Mouse (Mus musculus): ENCODE measurements around the gene Kif5c.

Kif5c gene

DNA sequence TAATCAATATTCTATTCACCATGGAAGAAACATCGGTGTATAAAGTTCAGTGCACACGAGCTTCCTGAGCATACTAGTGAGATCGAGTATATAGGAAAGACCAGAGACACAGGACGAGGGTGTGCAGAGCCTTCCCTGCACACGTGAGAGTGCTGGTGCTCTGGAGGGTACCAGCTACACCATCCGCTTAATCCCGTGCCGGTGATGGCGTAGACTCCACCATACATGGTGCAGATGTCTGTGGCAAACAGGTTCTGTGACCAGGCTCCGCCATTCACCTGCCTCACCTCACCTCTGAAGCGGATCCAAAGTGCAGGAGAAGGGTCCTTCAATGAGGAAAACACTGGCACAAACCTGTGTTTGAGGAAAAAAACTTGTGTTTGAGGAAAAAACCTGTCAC, 107.6 kb downstream of the Kif5c start:
- DNase-seq, result no peak

DNA sequence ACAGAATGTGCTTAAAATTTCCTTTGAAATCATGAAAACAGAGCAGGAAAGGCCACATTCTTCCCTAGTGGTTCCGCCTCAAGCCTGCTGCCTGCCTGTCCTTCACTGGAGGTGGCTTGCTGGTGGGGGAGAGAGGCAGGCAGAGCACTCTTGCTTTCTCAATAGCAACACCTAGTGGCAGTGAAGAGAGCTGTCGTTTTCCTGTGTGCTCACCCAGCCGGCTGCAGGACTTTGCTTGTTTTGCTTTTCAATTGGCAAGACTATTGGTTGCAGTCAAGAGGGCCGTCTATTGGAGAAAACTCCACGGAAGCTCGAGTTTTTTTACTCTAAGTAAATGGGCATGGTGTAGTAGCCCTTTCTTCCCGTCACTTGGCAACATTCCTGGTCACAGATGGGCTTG, 108.1 kb downstream of the Kif5c start:
- peak; percentile 38 to 49 for DNase-seq

DNA sequence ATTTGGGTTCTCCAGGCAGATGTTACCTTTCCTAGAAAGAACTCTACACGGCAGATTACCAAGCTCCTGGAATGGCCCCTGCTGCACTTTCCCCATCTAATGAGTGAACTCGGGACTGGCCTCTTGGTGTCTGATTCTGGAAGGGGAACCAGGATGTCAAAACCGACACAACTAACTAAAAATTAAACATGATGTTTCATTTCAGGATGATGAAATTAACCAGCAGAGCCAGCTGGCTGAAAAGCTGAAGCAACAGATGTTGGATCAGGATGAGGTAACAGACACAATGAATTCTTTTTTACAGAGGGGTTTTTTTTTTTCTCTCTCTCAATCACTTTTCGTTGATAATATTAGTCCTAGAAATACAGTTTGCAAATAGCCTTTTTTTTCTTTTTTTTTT, 108.6 kb downstream of the Kif5c start:
- no peak for DNase-seq

DNA sequence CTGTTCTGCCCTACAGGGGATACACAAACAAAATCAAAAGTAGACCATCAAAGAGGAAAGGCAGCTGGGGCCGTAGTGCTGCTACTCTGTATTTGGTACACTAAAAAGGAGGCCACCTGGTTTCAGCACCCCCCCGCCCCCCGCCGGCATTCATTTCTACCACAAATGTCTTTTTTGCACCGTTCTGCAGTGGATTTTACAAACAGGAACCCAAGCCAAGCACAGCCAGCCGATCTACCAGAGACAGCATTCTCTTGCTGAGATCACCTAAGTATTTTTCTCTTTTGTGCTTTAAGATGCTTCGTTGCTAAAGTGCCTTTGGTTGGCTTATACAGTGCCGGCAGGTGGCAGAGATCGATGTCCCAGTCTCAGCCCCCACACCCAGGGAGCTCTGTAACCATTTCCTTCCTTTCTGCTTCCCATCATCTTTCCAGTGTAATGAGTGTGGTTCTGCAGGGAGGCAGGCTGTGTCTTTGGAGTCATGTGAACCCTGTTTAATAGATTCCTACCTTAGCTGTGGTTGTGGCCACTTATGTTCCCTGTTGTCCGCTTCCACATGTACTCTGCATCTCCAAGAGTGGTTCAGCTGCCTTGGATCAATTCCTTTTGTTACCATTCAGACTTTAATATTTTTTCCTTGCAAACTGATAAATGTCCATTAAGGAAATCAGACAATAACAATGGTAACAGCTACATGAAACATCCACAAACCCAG, 110.0 kb downstream of the Kif5c start:
- DNase-seq, result no peak

DNA sequence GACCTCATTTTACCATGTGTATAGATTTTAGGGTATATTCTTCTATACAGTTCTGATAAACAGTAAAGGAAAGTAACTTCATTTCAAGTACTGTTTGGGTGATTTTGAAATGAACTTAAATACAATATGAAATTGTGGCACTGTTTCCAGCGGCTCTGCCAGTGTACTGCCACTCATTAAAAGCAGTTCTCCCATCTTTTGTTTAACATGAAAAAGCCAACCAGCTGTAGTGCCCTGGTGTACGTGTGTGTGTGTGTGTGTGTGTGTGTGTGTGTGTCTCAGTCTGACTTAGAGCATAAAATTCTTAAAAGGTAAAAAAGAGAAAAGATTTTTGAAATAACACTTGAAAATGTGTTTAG, 110.5 kb downstream of the Kif5c start:
- no peak for DNase-seq

DNA sequence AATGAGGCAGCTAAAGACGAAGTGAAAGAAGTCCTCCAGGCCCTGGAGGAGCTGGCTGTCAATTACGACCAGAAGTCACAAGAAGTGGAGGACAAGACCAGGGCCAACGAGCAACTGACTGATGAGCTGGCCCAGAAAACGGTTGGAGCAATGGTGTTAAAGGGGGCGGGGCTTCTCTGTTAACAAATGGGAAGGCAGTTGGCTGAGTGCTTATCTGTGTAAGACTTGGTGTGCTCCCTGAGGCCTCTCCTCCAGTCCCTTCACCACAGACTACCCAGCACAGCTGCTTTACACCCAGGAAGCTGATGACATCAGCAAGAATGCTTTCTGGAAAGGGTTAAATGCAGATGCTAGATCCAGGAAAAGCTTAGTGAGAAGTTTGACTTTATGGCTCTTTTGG, 111.1 kb downstream of the Kif5c start:
- DNase-seq, result peak in 1 of 2 experiments; percentile 22

DNA sequence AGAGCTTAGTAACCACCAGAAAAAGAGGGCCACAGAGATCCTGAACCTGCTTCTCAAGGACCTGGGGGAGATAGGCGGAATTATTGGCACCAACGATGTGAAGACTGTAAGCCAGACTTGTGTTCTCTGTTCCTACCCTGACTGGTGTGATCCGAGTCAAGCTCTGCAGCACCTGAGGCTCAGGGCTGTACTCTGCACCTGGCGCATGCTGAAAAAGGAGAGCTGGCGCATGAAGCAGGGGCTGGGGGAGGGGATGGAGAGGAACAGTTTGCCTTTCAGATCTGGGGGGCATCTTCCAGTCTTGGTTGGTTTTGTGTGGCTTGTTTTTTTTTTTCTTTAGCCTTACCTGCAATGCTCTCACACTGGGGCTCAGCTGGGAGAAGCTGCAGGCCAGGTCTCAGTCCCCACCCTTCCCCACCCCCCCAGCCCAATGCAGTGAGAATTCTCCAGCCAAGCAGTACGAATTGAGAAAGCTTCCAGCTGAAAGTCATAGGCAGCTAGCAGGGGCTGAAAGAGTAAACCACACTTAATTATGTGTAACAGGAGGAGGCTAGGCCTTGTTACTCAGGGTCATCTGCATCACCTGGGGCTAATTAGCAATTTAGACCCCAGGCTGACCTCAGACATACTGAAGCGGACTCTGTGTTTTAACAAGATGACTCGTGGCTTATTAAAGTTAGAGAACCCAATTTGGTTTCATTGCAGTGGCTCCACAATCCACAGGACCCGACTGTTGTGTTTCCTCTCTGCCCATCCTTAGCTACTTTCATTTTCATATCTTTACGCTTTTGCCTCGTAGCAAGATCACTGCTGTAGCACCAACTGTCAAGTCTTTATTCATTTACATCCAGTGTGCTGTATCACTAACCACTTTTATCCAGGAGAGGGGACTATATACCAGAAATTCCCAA, 113.9 kb downstream of the Kif5c start:
- peak; percentile 31 to 58 for DNase-seq

DNA sequence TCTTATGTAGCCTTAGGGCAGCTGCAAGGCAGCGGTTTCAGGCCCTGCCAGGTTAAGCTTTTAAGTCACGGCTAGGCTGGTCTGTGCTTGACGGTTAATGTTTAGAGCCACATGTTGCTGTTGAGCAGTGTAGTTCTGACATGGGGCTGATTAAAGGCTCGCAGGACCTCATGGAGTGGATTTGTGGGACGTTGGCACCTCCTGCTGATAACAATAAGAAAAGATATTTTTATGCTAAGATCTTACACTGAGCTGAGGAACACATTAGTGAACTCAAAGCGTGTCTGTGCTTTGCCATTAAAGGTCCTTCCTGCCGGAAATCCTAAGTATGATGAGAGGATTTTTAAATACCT, 114.5 kb downstream of the Kif5c start:
- peak in 1 of 2 experiments; percentile 28 for DNase-seq

DNA sequence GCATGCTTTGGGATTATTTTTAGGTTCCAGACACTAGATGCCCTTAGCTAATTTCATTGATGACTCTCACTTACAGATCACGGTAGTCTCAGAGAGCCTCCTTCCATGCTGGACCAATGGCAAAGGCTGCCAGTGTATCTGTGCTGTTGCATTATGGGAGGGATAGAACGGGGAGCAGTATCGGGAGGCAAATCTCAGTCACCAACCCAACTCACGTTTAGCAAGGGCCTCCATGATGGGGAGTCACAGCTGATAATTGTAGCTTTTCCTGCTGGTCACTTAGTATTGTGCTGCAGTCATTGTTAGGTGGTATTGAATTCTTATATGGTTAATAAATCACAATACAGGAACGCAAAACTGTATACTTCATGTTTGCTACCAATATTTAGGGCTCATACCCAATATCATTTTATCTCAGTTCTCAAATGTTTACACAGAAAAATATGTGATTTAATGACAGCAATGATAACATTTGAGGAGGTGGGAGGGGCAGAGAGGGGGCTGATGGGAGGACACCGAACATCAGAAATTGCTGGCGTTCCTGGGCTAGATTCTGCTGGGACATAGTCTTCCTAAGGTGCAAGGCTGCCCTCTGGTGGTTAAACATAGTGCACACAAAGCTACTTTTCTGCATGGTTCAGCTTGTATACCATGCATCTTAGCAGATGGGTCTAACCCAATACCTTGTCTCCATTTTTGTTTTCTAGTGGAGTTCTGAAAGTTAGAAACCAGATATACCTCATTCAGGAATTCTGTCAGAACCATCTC, 115.1 kb downstream of the Kif5c start:
- DNase-seq, result peak; percentile 59 to 65

DNA sequence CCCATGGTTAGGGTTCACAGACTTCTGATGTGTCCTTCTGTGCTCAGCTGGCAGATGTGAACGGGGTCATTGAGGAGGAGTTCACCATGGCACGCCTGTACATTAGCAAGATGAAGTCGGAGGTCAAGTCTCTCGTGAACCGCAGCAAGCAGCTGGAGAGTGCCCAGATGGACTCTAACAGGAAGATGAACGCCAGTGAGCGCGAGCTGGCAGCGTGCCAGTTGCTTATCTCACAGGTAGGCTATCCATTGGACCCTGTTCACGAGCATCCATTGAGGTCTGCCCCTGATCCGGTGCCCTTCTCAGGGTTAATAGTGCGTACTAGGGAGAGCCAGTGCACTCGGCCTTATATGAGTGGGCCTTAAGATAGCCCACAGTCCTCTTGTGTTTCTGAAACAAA, 116.3 kb downstream of the Kif5c start:
- no peak for DNase-seq

DNA sequence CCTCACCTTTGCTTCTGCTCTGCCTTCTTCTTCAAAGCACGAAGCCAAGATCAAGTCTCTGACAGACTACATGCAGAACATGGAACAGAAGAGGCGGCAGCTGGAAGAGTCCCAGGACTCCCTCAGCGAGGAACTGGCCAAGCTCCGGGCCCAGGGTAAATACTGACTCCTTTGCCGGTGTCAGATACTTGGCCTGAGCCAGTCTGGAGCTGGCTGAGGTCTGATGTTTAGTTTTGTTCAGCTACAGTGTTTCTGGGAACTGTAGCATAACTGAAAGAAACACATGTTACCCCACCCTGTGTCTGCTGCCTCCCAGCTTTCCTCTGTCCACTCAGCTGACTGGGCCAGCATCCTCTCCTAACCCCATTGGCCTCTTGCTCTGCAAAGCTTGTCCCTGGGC, 119.9 kb downstream of the Kif5c start:
- DNase-seq, result no peak

DNA sequence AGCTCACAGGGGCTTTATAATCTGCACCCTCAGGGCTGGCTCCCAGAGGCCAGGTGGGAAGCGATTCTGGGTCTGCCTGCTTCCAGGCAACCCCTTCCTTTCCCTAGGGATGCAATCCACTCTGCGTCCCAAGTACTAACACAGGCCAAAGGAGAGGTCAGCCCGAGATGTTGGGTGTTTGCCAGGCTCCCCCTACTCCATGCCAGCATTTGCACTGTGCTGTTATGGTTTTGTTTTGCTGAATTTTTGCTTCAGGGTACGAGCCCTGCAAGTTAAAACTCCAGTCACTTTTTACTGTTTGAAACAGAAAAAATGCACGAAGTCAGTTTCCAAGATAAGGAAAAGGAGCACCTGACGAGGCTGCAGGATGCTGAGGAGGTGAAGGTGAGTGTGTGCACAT, 121.9 kb downstream of the Kif5c start:
- DNase-seq, result no peak

DNA sequence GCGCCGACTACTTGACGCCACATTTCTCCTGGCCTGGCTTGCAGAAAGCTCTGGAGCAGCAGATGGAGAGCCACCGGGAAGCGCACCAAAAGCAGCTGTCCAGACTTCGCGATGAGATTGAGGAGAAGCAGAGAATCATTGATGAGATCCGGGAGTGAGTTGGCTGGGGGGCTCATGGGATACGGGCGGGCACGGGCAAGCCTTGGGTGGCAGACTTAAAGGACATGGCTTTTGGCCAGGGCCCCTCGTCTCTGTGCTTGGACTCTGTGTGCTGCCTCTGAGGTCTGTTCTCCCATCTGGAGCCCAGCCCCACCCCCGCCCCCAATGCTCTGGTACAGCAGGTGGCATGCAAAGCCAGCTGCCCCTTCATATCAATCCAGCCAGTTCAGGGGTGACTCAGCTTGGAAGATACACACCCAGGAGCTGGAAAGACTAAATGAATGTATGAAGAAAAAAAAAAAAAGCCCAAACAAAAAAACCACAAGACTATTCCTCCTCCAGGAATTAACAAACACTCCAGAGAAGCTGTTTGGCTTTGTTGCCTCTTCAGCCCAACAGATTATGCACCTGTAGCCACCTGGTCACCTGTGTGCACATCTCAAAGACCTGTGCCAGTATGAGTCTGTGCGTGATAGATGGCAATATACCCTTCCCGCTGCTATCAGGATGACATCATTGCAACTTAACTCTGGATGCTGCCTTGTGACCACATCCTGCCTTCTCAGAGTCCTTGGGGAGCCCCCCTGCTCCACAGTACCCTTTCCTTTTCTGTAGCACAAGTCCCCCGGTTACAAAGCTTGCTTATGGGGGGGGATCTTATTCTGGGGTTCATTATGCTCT, 123.0 kb downstream of the Kif5c start:
- DNase-seq, result peak in 1 of 2 experiments; percentile 32

DNA sequence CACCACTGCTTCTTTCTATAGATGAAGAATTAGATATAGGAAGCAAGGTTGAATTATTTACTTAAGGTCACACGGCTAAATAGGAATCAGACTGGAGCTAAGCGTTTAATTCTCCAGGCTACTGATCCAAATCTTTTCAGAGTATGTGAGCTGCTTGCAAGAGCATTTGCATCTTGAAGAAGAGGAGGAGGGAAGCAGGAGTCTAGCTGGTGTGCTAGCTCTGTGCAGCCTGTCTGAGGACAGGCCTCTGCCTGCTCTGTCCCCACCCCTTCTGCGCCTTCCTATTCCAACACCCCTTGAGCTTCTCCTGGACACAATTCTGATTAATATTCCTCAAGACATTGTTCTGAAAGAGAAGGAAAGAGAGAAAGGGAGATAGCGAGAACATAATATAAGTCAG, 123.8 kb downstream of the Kif5c start:
- no peak for DNase-seq

DNA sequence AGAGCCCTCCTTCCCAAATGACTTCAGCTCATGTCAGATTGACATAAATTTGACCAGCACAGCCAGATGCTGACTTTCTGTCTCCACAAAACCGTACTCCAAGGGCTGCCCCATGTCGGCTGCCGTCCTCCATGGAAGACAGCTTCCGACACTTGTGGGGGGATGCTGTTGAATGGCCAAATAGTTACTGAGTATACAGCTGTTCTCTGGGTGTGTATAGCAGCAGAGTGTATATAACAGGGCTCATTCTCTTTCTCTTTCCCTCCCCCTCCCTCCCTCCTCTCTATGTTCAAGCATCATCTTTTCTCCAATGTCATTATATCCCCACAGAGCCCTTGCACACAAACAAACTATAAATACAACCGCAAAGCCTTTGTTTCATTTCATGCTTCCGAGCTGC, 124.7 kb downstream of the Kif5c start:
- DNase-seq, result no peak

DNA sequence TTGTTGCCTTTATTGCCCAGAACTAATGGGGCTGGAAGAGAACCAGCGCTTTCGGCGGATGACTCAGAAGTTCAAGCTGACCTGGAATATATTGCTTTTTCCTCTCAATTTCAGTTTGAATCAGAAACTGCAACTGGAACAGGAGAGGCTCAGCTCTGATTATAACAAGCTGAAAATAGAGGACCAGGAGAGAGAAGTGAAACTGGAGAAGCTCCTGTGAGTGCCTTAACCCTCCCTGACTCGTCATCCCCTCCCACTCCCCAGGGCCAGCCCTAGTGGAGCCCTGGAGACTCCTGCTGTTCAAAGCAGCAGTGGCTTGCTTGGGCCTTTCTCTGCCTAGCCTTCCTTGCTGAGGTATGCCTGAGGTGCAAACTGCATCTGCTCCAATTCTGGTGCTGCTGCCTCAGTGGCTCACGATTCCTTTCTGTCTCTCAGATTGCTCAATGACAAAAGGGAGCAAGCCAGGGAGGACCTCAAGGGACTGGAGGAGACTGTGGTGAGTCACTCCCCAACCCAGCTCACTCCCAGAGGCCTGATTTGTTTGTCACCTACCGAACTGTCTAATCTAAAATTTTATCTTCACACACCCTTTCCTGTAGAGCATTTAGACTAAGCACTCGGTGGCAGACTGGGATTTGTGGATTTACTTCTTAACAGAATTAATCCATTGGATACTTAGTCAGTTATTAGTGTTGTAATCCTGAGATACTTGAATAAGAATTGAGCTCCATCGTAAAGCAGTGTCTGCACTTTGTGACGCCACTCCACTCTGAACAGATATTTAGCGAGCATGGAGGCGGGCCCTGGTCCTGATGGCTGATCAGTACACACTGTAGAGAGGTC, 125.4 kb downstream of the Kif5c start:
- no peak for DNase-seq

DNA sequence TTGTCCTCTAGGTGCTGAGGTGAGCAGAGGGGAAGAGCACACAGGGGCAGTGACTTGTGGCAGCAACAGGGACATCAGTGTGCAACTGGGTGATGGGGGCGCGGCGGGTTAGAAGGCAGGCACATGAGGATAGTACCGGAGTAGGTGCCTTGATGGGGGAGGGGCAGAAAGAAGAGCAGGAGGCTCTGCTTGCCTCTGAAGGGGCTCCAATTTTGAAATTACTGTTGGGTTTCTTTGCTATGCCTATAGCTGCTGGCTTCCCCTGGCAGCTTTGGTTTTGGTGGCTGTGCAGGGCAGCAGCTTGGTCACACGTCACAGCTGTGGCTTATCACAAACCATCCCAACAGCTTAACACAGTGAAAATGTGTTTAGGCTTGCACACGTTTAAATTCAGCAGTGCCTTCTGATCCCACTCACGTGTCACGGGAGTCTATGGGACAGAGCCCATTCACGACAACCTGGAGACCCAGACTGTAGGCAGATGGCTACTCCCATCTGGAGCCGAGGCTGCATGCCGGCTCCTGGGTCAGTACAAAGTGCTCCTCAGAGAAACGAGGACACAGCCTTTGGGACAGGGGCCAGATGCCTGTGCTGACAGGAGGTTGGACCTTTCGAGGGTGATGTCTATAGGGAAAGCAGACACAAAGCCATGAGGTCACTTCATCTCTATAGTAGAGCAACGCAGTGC, 126.1 kb downstream of the Kif5c start:
- DNase-seq, result no peak

DNA sequence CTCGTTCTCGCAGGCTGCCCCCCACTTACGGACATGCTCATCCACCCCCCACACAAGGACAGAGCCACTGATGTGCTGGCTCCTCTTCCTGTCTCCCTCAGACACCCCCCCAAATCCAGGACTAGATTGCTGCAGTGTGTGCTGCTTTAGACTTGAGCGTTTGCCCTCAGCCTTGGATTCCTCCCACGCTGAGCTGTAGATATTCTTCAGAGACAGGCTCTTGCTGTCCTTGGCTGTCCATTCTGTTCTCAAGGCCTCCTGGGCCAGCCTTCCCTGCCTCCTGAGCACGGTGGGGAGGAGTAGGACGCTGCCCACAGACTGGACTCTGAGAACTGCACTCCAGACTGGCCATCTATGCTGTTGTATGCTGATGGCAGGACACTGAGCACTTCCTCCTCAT, 127.8 kb downstream of the Kif5c start:
- no peak for DNase-seq

DNA sequence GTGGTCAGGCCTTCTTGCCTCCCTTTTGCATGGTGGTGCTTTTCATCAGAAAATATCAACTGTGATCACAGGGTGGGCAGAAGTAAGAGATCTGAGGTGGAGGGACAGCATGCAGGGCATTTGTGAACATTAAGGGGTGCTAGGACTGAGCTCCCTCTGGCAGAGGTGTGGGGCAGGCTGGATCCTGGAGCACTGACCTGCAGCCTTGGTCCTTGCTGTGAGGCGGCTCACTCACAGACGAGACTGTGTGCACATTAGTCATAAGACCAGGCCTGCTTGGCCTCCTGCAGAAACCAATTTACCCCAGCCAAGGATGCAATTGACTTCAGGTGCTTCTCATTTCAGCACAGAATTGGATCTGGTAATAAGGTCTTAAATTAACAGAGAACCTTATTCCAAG, 128.6 kb downstream of the Kif5c start:
- DNase-seq, result no peak

DNA sequence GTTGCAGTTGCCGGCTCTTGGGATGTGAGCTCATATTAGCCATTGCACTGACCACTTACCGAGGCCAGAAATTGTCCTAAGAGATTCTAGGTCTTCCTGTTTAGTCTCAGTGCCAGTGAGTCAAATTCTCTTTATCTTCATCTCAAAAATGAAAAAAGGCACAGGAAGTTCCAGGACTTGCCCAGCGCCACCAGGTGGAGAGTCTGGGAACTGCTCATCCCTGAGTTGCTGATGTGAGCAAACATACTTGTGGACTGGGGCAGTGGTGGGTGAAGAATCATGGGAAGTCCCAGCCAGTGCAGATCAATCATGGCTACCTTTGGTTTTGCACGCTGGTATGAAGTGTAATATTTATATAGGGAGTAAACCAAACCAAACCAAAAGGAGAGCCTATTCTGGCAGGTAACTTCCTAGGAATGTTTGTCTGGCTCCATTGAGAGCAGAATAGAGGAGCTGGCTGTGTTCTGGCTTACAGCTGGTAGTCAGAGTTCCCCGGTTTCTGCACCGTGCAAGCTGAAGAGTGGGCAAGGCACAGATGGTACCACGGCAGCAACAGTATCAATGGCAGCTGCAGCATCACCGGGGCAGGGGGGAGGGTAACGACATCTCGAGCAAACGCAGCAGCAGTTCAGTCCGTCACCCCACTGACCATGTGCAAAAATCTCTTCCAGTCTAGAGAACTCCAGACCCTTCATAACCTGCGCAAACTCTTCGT, 129.7 kb downstream of the Kif5c start:
- DNase-seq, result peak; percentile 51 to 60
